Mouse (Mus musculus) spleen, adult 2 months (tissue): ENCODE data around the gene Aldh16a1.

ENCODE experiments used
- CTCF ChIP-seq: fragments of 200-500 bp; IDR thresholded peaks from 2 replicates; pipeline ENCODE4 v1.5.1; 2011; ENCODE audit warnings: mild to moderate bottlenecking, inconsistent platforms; ENCODE audit not compliant: insufficient read depth, insufficient read length, insufficient replicate concordance; ENCODE audit errors: extremely low read depth
- POLR2A ChIP-seq: fragments of 200-500 bp; IDR thresholded peaks from 2 replicates; pipeline ENCODE4 v1.6.1; 2011; ENCODE audit warnings: low read depth, low read length, inconsistent platforms

DNA sequence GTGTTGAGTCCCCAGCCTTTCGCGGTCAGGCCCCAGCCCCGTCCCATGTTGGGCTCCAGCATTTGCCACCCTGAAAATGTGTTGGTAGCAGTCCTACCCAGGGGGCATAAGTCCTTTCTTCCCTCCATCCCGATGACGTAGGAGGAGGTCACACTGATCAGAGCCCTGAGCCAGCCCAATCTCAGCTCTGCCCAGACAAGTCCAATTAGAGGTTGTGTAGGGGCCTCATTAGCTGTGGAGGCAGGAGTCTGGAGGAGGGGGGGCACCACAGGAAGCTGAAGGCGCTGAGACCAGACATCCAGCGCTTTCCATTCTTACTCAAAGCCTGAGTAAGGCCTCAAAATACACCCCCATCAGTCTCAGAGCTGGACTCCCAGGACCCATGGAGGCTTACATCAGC, 31.5 kb upstream of the Aldh16a1 start:
- TF ChIP-seq POLR2A (no peak), CTCF (no peak)
